Mouse (Mus musculus): Measurements from ENCODE around the gene Arx. TPM values are rescaled to one million over a fixed set of nuclear protein-coding genes. Genes with fewer than 3 reads are reported as not detected.

Arx gene
- polyA plus RNA-seq (2014; fragmentation: Nextera tagmentation; extraction: Ambion mirVana) = 0.09 TPM in 1 of 2 replicates, not detected in the other

GRCm38 (mm10) chrX:93286291-93286893 is at the start of gene Arx:
Arx (plus strand) TSS chrX:93286445.
- H3K9ac ChIP-seq (ENCODE audit: low read depth, low read length) = no peak within 1 kb of the TSS
- no peak within 1 kb of the TSS for H3K27ac ChIP-seq (ENCODE audit: low read depth, low read length)
- WGBS (ENCODE audit: insufficient replicate concordance) = 11% methylated on average over 31 of the region's 31 CpGs
- ATAC-seq (replicated peaks; ENCODE audit: insufficient number of reproducible peaks, low FRiP score, low TSS enrichment) = peak; percentile 77
- no peaks in the 10 kb centered on the region for H3K36me3 ChIP-seq (ENCODE audit: control insufficient read depth, insufficient read depth, low read length)
- H3K9me3 ChIP-seq (replicated peaks; ENCODE audit: control insufficient read depth, low read length) = no peaks in the 10 kb centered on the region
- peaks cover 70% of the 10 kb centered on the region for H3K27me3 ChIP-seq (ENCODE audit: control insufficient read depth, insufficient read depth, low read length)
- peak within 1 kb of the TSS; percentile 27 for H3K4me2 ChIP-seq
- no peaks in the 10 kb centered on the region for H3K4me1 ChIP-seq (ENCODE audit: control insufficient read depth, insufficient read depth, low read length)
- peak within 1 kb of the TSS; percentile 10; the same call in 1 of the 2 replicates for H3K4me3 ChIP-seq (ENCODE audit: low read depth, low read length)

- Histone ChIP-seq H3K4me3 (ENCODE audit: low read depth, low read length) (no peak overlapping the region), H3K9me3 (replicated peaks; ENCODE audit: control insufficient read depth, low read length) (no peaks in the 10 kb centered on the region), H3K27me3 (ENCODE audit: control insufficient read depth, insufficient read depth, low read length) (no peaks in the 10 kb centered on the region), H3K27ac (ENCODE audit: low read depth, low read length) (no peak overlapping the region), H3K9ac (ENCODE audit: low read depth, low read length) (no peak overlapping the region), H3K4me2 (no peak overlapping the region), H3K36me3 (ENCODE audit: control insufficient read depth, insufficient read depth, low read length) (no peaks in the 10 kb centered on the region), H3K4me1 (ENCODE audit: control insufficient read depth, insufficient read depth, low read length) (no peaks in the 10 kb centered on the region)
- no peak for ATAC-seq (replicated peaks; ENCODE audit: insufficient number of reproducible peaks, low FRiP score, low TSS enrichment)
- 48% methylated on average over 1 of the region's 1 CpGs for WGBS (ENCODE audit: insufficient replicate concordance)
These were observed 34.9 kb upstream of the Arx start for GRCm38 (mm10) chrX:93251329-93251728.

DNA sequence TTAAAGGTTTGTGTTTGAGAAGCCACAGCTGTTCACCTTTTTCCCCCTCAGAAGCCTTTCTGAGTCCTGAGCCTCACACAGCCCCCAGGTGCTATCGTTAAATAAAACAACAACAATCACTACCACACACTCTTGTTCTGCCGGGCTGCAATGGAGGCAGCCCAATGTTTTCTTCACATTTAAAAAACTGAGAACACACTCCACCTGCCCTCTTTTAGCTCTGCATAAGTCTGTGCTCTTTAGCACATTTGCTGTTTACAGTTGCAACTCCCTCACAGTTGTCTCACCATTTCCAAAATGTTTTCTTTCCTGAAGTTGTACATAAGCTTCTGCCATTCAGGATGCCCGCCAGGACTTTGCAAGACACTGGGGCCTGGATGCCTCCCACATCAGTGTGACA is 10.6 kb upstream of the Arx start:
- no peaks in the 10 kb centered on the region for H3K9me3 ChIP-seq (replicated peaks; ENCODE audit: control insufficient read depth, low read length)
- H3K27me3 ChIP-seq (ENCODE audit: control insufficient read depth, insufficient read depth, low read length) = peaks cover 4% of the 10 kb centered on the region; the same call in 1 of the 2 replicates
- H3K27ac ChIP-seq (ENCODE audit: low read depth, low read length) = no peak overlapping the region
- no peak overlapping the region for H3K9ac ChIP-seq (ENCODE audit: low read depth, low read length)
- no peak overlapping the region for H3K4me2 ChIP-seq
- no peaks in the 10 kb centered on the region for H3K36me3 ChIP-seq (ENCODE audit: control insufficient read depth, insufficient read depth, low read length)
- H3K4me3 ChIP-seq (ENCODE audit: low read depth, low read length) = no peak overlapping the region
- no peak for ATAC-seq (replicated peaks; ENCODE audit: insufficient number of reproducible peaks, low FRiP score, low TSS enrichment)
- 36% methylated on average over 3 of the region's 3 CpGs for WGBS (ENCODE audit: insufficient replicate concordance)
- H3K4me1 ChIP-seq (ENCODE audit: control insufficient read depth, insufficient read depth, low read length) = no peaks in the 10 kb centered on the region

- H3K36me3 ChIP-seq (ENCODE audit: control insufficient read depth, insufficient read depth, low read length) = no peaks in the 10 kb centered on the region
- no peak overlapping the region for H3K4me2 ChIP-seq
- no peak for ATAC-seq (replicated peaks; ENCODE audit: insufficient number of reproducible peaks, low FRiP score, low TSS enrichment)
- H3K27me3 ChIP-seq (ENCODE audit: control insufficient read depth, insufficient read depth, low read length) = peaks cover 21% of the 10 kb centered on the region; the same call in 1 of the 2 replicates
- H3K9me3 ChIP-seq (replicated peaks; ENCODE audit: control insufficient read depth, low read length) = no peaks in the 10 kb centered on the region
- H3K4me3 ChIP-seq (ENCODE audit: low read depth, low read length) = no peak overlapping the region
- H3K4me1 ChIP-seq (ENCODE audit: control insufficient read depth, insufficient read depth, low read length) = no peaks in the 10 kb centered on the region
- no peak overlapping the region for H3K9ac ChIP-seq (ENCODE audit: low read depth, low read length)
- no peak overlapping the region for H3K27ac ChIP-seq (ENCODE audit: low read depth, low read length)
- WGBS (ENCODE audit: insufficient replicate concordance) = 38% methylated on average over 4 of the region's 11 CpGs
These were observed 6.3 kb upstream of the Arx start for GRCm38 (mm10) chrX:93279940-93280339.

GRCm38 (mm10) chrX:93281028-93281723 is 5.1 kb upstream of the Arx start:
- H3K36me3 ChIP-seq (ENCODE audit: control insufficient read depth, insufficient read depth, low read length) = no peaks in the 10 kb centered on the region
- H3K9ac ChIP-seq (ENCODE audit: low read depth, low read length) = no peak overlapping the region
- H3K4me3 ChIP-seq (ENCODE audit: low read depth, low read length) = peak overlapping the region; percentile 14; the same call in 1 of the 2 replicates
- H3K4me1 ChIP-seq (ENCODE audit: control insufficient read depth, insufficient read depth, low read length) = no peaks in the 10 kb centered on the region
- no peaks in the 10 kb centered on the region for H3K9me3 ChIP-seq (replicated peaks; ENCODE audit: control insufficient read depth, low read length)
- peak overlapping the region; percentile 46 for H3K4me2 ChIP-seq
- peaks cover 32% of the 10 kb centered on the region for H3K27me3 ChIP-seq (ENCODE audit: control insufficient read depth, insufficient read depth, low read length)
- H3K27ac ChIP-seq (ENCODE audit: low read depth, low read length) = no peak overlapping the region
- 17% methylated on average over 23 of the region's 23 CpGs for WGBS (ENCODE audit: insufficient replicate concordance)
- ATAC-seq (replicated peaks; ENCODE audit: insufficient number of reproducible peaks, low FRiP score, low TSS enrichment) = no peak

DNA sequence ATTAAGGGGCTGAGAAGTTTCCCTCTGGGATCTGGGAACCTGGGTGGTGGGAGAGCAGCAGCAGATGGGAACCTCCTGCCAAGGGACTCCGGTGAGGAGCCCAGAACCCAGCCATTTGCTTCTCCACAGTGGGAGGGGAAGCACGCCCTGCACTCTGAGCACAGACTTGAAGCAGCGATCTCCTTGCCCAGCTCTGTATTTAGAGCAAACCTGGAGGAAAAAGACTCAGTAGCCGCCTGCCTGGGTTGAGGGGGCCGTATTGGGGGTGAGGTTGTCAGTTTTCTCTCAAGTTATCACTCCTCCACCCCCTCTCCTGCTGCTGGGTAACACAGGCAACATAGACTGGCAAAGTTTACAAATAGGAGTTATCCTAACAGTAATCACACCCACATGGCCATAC is 4.5 kb upstream of the Arx start:
- H3K27me3 ChIP-seq (ENCODE audit: control insufficient read depth, insufficient read depth, low read length) = peaks cover 38% of the 10 kb centered on the region
- H3K4me2 ChIP-seq = peak overlapping the region; percentile 46
- H3K9me3 ChIP-seq (replicated peaks; ENCODE audit: control insufficient read depth, low read length) = no peaks in the 10 kb centered on the region
- H3K27ac ChIP-seq (ENCODE audit: low read depth, low read length) = no peak overlapping the region
- no peaks in the 10 kb centered on the region for H3K36me3 ChIP-seq (ENCODE audit: control insufficient read depth, insufficient read depth, low read length)
- H3K4me3 ChIP-seq (ENCODE audit: low read depth, low read length) = peak overlapping the region; percentile 14; the same call in 1 of the 2 replicates
- no peaks in the 10 kb centered on the region for H3K4me1 ChIP-seq (ENCODE audit: control insufficient read depth, insufficient read depth, low read length)
- WGBS (ENCODE audit: insufficient replicate concordance) = 11% methylated on average over 5 of the region's 5 CpGs
- no peak overlapping the region for H3K9ac ChIP-seq (ENCODE audit: low read depth, low read length)
- no peak for ATAC-seq (replicated peaks; ENCODE audit: insufficient number of reproducible peaks, low FRiP score, low TSS enrichment)

- Histone ChIP-seq H3K9me3 (replicated peaks; ENCODE audit: control insufficient read depth, low read length) (no peaks in the 10 kb centered on the region), H3K4me2 (no peak overlapping the region), H3K27me3 (ENCODE audit: control insufficient read depth, insufficient read depth, low read length) (peaks cover 61% of the 10 kb centered on the region), H3K9ac (ENCODE audit: low read depth, low read length) (no peak overlapping the region), H3K4me3 (ENCODE audit: low read depth, low read length) (no peak overlapping the region), H3K4me1 (ENCODE audit: control insufficient read depth, insufficient read depth, low read length) (no peaks in the 10 kb centered on the region), H3K36me3 (ENCODE audit: control insufficient read depth, insufficient read depth, low read length) (no peaks in the 10 kb centered on the region), H3K27ac (ENCODE audit: low read depth, low read length) (no peak overlapping the region)
- WGBS (ENCODE audit: insufficient replicate concordance) = 20% methylated on average over 10 of the region's 10 CpGs
- ATAC-seq (replicated peaks; ENCODE audit: insufficient number of reproducible peaks, low FRiP score, low TSS enrichment) = no peak
These were observed 1.2 kb upstream of the Arx start for GRCm38 (mm10) chrX:93285091-93285490.

- Histone ChIP-seq H3K9me3 (replicated peaks; ENCODE audit: control insufficient read depth, low read length) (no peaks in the 10 kb centered on the region), H3K4me3 (ENCODE audit: low read depth, low read length) (peak overlapping the region; percentile 43), H3K27me3 (ENCODE audit: control insufficient read depth, insufficient read depth, low read length) (peaks cover 79% of the 10 kb centered on the region), H3K36me3 (ENCODE audit: control insufficient read depth, insufficient read depth, low read length) (no peaks in the 10 kb centered on the region), H3K27ac (ENCODE audit: low read depth, low read length) (no peak overlapping the region), H3K9ac (ENCODE audit: low read depth, low read length) (no peak overlapping the region), H3K4me2 (peak overlapping the region; percentile 78), H3K4me1 (ENCODE audit: control insufficient read depth, insufficient read depth, low read length) (no peaks in the 10 kb centered on the region)
- ATAC-seq (replicated peaks; ENCODE audit: insufficient number of reproducible peaks, low FRiP score, low TSS enrichment) = no peak
- WGBS (ENCODE audit: insufficient replicate concordance) = 14% methylated on average over 25 of the region's 37 CpGs
These were observed 2.1 kb downstream of the Arx start for GRCm38 (mm10) chrX:93288339-93288738.

Data from heart, embryonic 11.5 days (tissue).